Mouse (Mus musculus): ENCODE data around the gene Hpgds.

DNA sequence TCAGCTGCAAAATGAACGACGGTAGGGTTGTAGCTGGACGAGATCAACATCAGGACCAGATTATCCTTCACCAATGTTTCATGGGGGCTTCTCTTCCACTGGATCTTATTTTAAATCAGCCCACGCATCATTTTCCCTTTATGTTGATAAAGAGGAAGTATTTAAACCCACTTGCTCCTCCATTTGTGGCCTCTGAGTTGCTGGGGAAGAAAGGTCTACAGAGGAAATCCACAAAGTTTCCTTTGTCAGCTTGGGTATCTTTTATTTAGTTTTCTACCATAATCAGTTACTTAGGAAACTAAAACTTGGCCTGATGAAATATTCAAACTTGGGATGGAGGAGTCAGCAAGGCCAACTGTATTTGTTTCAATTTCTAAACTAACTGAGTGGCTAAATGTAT, 1.7 kb upstream of the Hpgds start:
- TF ChIP-seq CTCF (IDR thresholded peaks at IDR 0.05; ENCODE audit: extremely low read depth, insufficient read length, insufficient replicate concordance, low read depth, low read length), result no peak
- TF ChIP-seq POLR2A (IDR thresholded peaks at IDR 0.05; ENCODE audit: low read depth, low read length), result no peak

Data from small intestine, adult 2 months (tissue).